Mouse (Mus musculus) midbrain, embryonic 12.5 days (tissue): ENCODE data around the gene Nxph3. TPM values are rescaled to one million over a fixed set of nuclear protein-coding genes. Genes with fewer than 3 reads are reported as not detected.

Experiments used
- ATAC-seq: fragments of 200-750 bp; cut with Nextera tagmentation; 2 replicates; pipeline ENCODE4 v1.8.0; 2017; ENCODE audit warnings: low read depth, moderate TSS enrichment, moderate library complexity; ENCODE audit not compliant: low FRiP score
- H3K27ac ChIP-seq: fragments of 300-500 bp; sonication (generic); replicated peaks from 2 replicates; pipeline ENCODE4 v1.5.1; 2016; ENCODE audit warnings: mild to moderate bottlenecking
- H3K27me3 ChIP-seq: fragments of 300-500 bp; sonication (generic); 2 replicates; pipeline ENCODE4 v1.6.1; 2016; ENCODE audit warnings: mild to moderate bottlenecking
- H3K36me3 ChIP-seq: fragments of 300-500 bp; sonication (generic); 2 replicates; pipeline ENCODE4 v1.6.1; 2016
- H3K4me1 ChIP-seq: fragments of 300-500 bp; sonication (generic); 2 replicates; pipeline ENCODE4 v1.6.1; 2016
- H3K4me2 ChIP-seq: fragments of 300-500 bp; sonication (generic); replicated peaks from 2 replicates; pipeline ENCODE4 v1.6.1; 2016; ENCODE audit warnings: mild to moderate bottlenecking, moderate library complexity
- H3K4me3 ChIP-seq: fragments of 300-500 bp; sonication (generic); 2 replicates; pipeline ENCODE4 v1.5.1; 2016; ENCODE audit warnings: mild to moderate bottlenecking
- H3K9ac ChIP-seq: fragments of 300-500 bp; sonication (generic); replicated peaks from 2 replicates; pipeline ENCODE4 v1.6.1; 2016; ENCODE audit warnings: mild to moderate bottlenecking, moderate library complexity
- H3K9me3 ChIP-seq: fragments of 300-500 bp; sonication (generic); 2 replicates; pipeline ENCODE4 v1.6.1; 2016; ENCODE audit warnings: mild to moderate bottlenecking
- WGBS: fragments of 180-500 bp; shearing (Covaris S2); methylation state at CpG from one replicate; pipeline ENCODE4 v1.1.7; 2016; 5-methylcytosine and 5-hydroxymethylcytosine counted together
- polyA plus RNA-seq: library from polyadenylated mRNA; unstranded; fragments of >200 nt; fragmentation: Nextera tagmentation; extraction: Ambion mirVana; gene quantifications from 2 replicates; pipeline ENCODE4 v1.2.1, GENCODE M21; 2016

Nxph3 gene
- polyA plus RNA-seq, 1 experiment from 2014 or later = 0.68 TPM

GRCm38 (mm10) chr11:95538378-95539104, 24.2 kb upstream of the Nxph3 start:
- H3K9me3 ChIP-seq = no peaks in the 10 kb centered on the region
- H3K27me3 ChIP-seq = peaks cover 20% of the 10 kb centered on the region
- H3K4me1 ChIP-seq = peaks cover 10% of the 10 kb centered on the region
- no peak overlapping the region for H3K27ac ChIP-seq
- ATAC-seq = no peak
- WGBS = 77% methylated on average over 15 of the region's 15 CpGs
- H3K4me2 ChIP-seq = no peak overlapping the region
- H3K4me3 ChIP-seq = no peak overlapping the region
- no peak overlapping the region for H3K9ac ChIP-seq
- no peaks in the 10 kb centered on the region for H3K36me3 ChIP-seq

- Histone ChIP-seq H3K36me3 (no peaks in the 10 kb centered on the region), H3K27ac (no peak overlapping the region), H3K4me2 (peak overlapping the region; percentile 33), H3K4me1 (peaks cover 3% of the 10 kb centered on the region; the same call in 1 of the 2 replicates), H3K27me3 (peaks cover 25% of the 10 kb centered on the region), H3K9ac (no peak overlapping the region), H3K9me3 (no peaks in the 10 kb centered on the region), H3K4me3 (0 out of 2 replicates have a peak overlapping the region, but pooled peaks have one; percentile 3)
- peak; percentile 76; the same call in 1 of the 2 replicates for ATAC-seq
- WGBS = 24% methylated on average over 24 of the region's 24 CpGs
Measured at GRCm38 (mm10) chr11:95533484-95534160, 19.3 kb upstream of the Nxph3 start.

- H3K36me3 ChIP-seq = no peaks in the 10 kb centered on the region
- no peak overlapping the region for H3K27ac ChIP-seq
- 79% methylated on average over 13 of the region's 13 CpGs for WGBS
- no peaks in the 10 kb centered on the region for H3K9me3 ChIP-seq
- H3K27me3 ChIP-seq = peaks cover 25% of the 10 kb centered on the region
- no peaks in the 10 kb centered on the region for H3K4me1 ChIP-seq
- no peak for ATAC-seq
- no peak overlapping the region for H3K9ac ChIP-seq
- no peak overlapping the region for H3K4me2 ChIP-seq
- no peak overlapping the region for H3K4me3 ChIP-seq
Measured at GRCm38 (mm10) chr11:95532353-95533072, 18.1 kb upstream of the Nxph3 start.

- no peak for ATAC-seq
- Histone ChIP-seq H3K9me3 (no peaks in the 10 kb centered on the region), H3K27ac (no peak overlapping the region), H3K9ac (no peak overlapping the region), H3K4me2 (no peak overlapping the region), H3K4me3 (no peak overlapping the region), H3K36me3 (no peaks in the 10 kb centered on the region), H3K27me3 (peaks cover 19% of the 10 kb centered on the region), H3K4me1 (no peaks in the 10 kb centered on the region)
- 72% methylated on average over 3 of the region's 3 CpGs for WGBS
Measured at GRCm38 (mm10) chr11:95528231-95528630, 13.9 kb upstream of the Nxph3 start.

- no peak overlapping the region for H3K27ac ChIP-seq
- H3K9me3 ChIP-seq = no peaks in the 10 kb centered on the region
- no peak overlapping the region for H3K9ac ChIP-seq
- H3K4me3 ChIP-seq = no peak overlapping the region
- no peaks in the 10 kb centered on the region for H3K4me1 ChIP-seq
- no peak for ATAC-seq
- H3K4me2 ChIP-seq = no peak overlapping the region
- H3K36me3 ChIP-seq = no peaks in the 10 kb centered on the region
- WGBS = 92% methylated on average over 8 of the region's 8 CpGs
- H3K27me3 ChIP-seq = peaks cover 21% of the 10 kb centered on the region
Measured at GRCm38 (mm10) chr11:95527307-95527706, 12.9 kb upstream of the Nxph3 start.

- no peak overlapping the region for H3K27ac ChIP-seq
- peak overlapping the region; percentile 15; the same call in 1 of the 2 replicates for H3K4me3 ChIP-seq
- WGBS = under 1% methylated on average over 13 of the region's 13 CpGs
- H3K36me3 ChIP-seq = no peaks in the 10 kb centered on the region
- no peak overlapping the region for H3K9ac ChIP-seq
- peak; percentile 42; the same call in 1 of the 2 replicates for ATAC-seq
- H3K4me1 ChIP-seq = peaks cover 11% of the 10 kb centered on the region
- H3K4me2 ChIP-seq = peak overlapping the region; percentile 33
- H3K9me3 ChIP-seq = no peaks in the 10 kb centered on the region
- peaks cover 63% of the 10 kb centered on the region for H3K27me3 ChIP-seq
Measured at GRCm38 (mm10) chr11:95521563-95521962, 7.2 kb upstream of the Nxph3 start.

GRCm38 (mm10) chr11:95520456-95521072, 6.2 kb upstream of the Nxph3 start:
- Histone ChIP-seq H3K4me3 (peak overlapping the region; percentile 29), H3K4me1 (peaks cover 21% of the 10 kb centered on the region), H3K27me3 (peaks cover 70% of the 10 kb centered on the region), H3K9me3 (no peaks in the 10 kb centered on the region), H3K27ac (peak overlapping the region; percentile 58; the same call in 1 of the 2 replicates), H3K4me2 (peak overlapping the region; percentile 50), H3K36me3 (no peaks in the 10 kb centered on the region), H3K9ac (0 out of 2 replicates have a peak overlapping the region, but pooled peaks have one; percentile 31)
- peak; percentile 71 for ATAC-seq
- 5% methylated on average over 27 of the region's 27 CpGs for WGBS

- H3K4me1 ChIP-seq = peaks cover 26% of the 10 kb centered on the region
- H3K4me3 ChIP-seq = no peak overlapping the region
- no peak for ATAC-seq
- H3K9ac ChIP-seq = 0 out of 2 replicates have a peak overlapping the region, but pooled peaks have one; percentile 31
- no peaks in the 10 kb centered on the region for H3K9me3 ChIP-seq
- 0 out of 2 replicates have a peak overlapping the region, but pooled peaks have one; percentile 58 for H3K27ac ChIP-seq
- 60% methylated on average over 3 of the region's 3 CpGs for WGBS
- H3K36me3 ChIP-seq = no peaks in the 10 kb centered on the region
- H3K4me2 ChIP-seq = no peak overlapping the region; the same call in 1 of the 2 replicates
- peaks cover 73% of the 10 kb centered on the region for H3K27me3 ChIP-seq
Measured at GRCm38 (mm10) chr11:95519996-95520395, 5.6 kb upstream of the Nxph3 start.

GRCm38 (mm10) chr11:95519299-95519698, 4.9 kb upstream of the Nxph3 start:
- H3K4me2 ChIP-seq = no peak overlapping the region
- no peaks in the 10 kb centered on the region for H3K9me3 ChIP-seq
- 68% methylated on average over 10 of the region's 10 CpGs for WGBS
- no peaks in the 10 kb centered on the region for H3K36me3 ChIP-seq
- peaks cover 73% of the 10 kb centered on the region for H3K27me3 ChIP-seq
- no peak overlapping the region for H3K27ac ChIP-seq
- H3K9ac ChIP-seq = no peak overlapping the region
- peaks cover 33% of the 10 kb centered on the region for H3K4me1 ChIP-seq
- ATAC-seq = no peak
- H3K4me3 ChIP-seq = no peak overlapping the region

GRCm38 (mm10) chr11:95517162-95517561, 2.8 kb upstream of the Nxph3 start:
- Histone ChIP-seq H3K9ac (no peak overlapping the region), H3K4me3 (no peak overlapping the region), H3K4me1 (peaks cover 45% of the 10 kb centered on the region), H3K27me3 (peaks cover 85% of the 10 kb centered on the region), H3K27ac (no peak overlapping the region), H3K4me2 (no peak overlapping the region), H3K9me3 (no peaks in the 10 kb centered on the region), H3K36me3 (no peaks in the 10 kb centered on the region)
- ATAC-seq = no peak
- 57% methylated on average over 6 of the region's 6 CpGs for WGBS

- H3K9ac ChIP-seq = 0 out of 2 replicates have a peak overlapping the region, but pooled peaks have one; percentile 4
- H3K36me3 ChIP-seq = no peaks in the 10 kb centered on the region
- H3K4me3 ChIP-seq = no peak overlapping the region
- H3K27ac ChIP-seq = no peak overlapping the region
- no peaks in the 10 kb centered on the region for H3K9me3 ChIP-seq
- peaks cover 87% of the 10 kb centered on the region for H3K27me3 ChIP-seq
- WGBS = 3% methylated on average over 5 of the region's 5 CpGs
- no peak for ATAC-seq
- H3K4me2 ChIP-seq = 0 out of 2 replicates have a peak overlapping the region, but pooled peaks have one; percentile 9
- H3K4me1 ChIP-seq = peaks cover 45% of the 10 kb centered on the region
Measured at GRCm38 (mm10) chr11:95516491-95516911, 2.1 kb upstream of the Nxph3 start.
